Mouse (Mus musculus) lung, adult 2 months (tissue): Measurements from ENCODE around the gene Usp43.

Source experiments
- CTCF ChIP-seq: fragments of 200-500 bp; IDR thresholded peaks from 2 replicates; pipeline ENCODE4 v1.5.1; 2011; ENCODE audit warnings: mild to moderate bottlenecking, low read length, control low read depth; ENCODE audit not compliant: insufficient read depth
- POLR2A ChIP-seq: fragments of 200-500 bp; IDR thresholded peaks from 2 replicates; pipeline ENCODE4 v1.6.1; 2011; ENCODE audit warnings: low read depth, mild to moderate bottlenecking, control low read depth, low read length, borderline replicate concordance; ENCODE audit errors: extremely low read depth

GRCm38 (mm10) chr11:67828360-67829059 lies 93.4 kb downstream of the Usp43 start:
- no peak for TF ChIP-seq POLR2A
- TF ChIP-seq CTCF: no peak
